Mouse (Mus musculus) ES-Bruce4 (cell line): ENCODE measurements around the gene Rptor.

Experiments used
- CTCF ChIP-seq: IDR thresholded peaks from one replicate; pipeline ENCODE4 v1.8.1; 2011; ENCODE audit warnings: low read depth, low read length
- EP300 ChIP-seq: IDR thresholded peaks from 2 replicates; pipeline ENCODE4 v1.6.1; 2011; ENCODE audit warnings: low read depth, low read length; ENCODE audit not compliant: insufficient read depth
- POLR2A ChIP-seq: IDR thresholded peaks from one replicate; pipeline ENCODE4 v1.8.1; 2011; ENCODE audit warnings: low read length; ENCODE audit not compliant: insufficient read depth

DNA sequence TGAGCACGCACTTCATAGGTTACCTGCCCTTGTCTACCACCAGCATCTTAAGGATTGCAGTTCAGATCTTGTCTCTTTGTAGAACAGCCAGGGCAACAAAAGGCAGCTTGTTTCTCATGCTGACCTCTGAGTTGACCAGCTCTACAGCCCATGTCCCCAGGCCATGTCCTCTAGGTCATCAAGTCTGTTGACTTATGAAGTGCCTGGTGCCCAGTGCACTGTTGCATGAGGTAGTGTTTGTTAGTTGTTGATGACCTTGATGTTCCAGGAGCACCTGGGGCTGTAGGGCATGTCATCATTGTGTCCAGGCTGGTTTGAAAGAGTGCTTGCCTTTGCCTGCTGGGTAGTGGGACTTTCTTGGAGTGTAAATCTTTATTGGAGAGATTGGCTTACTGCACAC is 344.7 kb downstream of the Rptor start:
- TF ChIP-seq POLR2A = no peak
- TF ChIP-seq EP300 = no peak
- no peak for TF ChIP-seq CTCF
